Mouse (Mus musculus) mature B cell (primary cell): ENCODE data around the gene Pgm3.

Experiments
- in situ Hi-C: fragments of 300-500 bp; cut with MboI; formaldehyde crosslinking; loops from 2 replicates; pipeline ENCODE4 v1.14.3; 2019

Pgm3 gene

GRCm38 (mm10) chr9:86570261-86570890 lies 1.3 kb downstream of the Pgm3 start:
- in situ Hi-C loops, result no loop called here

- in situ Hi-C loops, result loop anchor here (10.0 kb wide), 1 partner anchor 105 kb away; the partner anchor contains the start of genes Dop1a and Ube2cbp
These were observed 2.2 kb downstream of the Pgm3 start for GRCm38 (mm10) chr9:86569314-86569910.

GRCm38 (mm10) chr9:86560543-86560942 lies 11.1 kb downstream of the Pgm3 start:
- in situ Hi-C loops, result loop anchor here (10.0 kb wide), 1 partner anchor 96 kb away; the partner anchor contains the start of genes Dop1a and Ube2cbp

GRCm38 (mm10) chr9:86554641-86555040 lies 17.0 kb downstream of the Pgm3 start:
- in situ Hi-C loops, result no loop called here

- in situ Hi-C loops, result no loop called here
These were observed 17.8 kb downstream of the Pgm3 start for GRCm38 (mm10) chr9:86553886-86554285.

- in situ Hi-C loops, result no loop called here
These were observed 20.9 kb downstream of the Pgm3 start for GRCm38 (mm10) chr9:86550717-86551116.

- in situ Hi-C loops, result no loop called here
These were observed 21.9 kb downstream of the Pgm3 start for GRCm38 (mm10) chr9:86549637-86550162.

- in situ Hi-C loops, result no loop called here
These were observed 27.1 kb downstream of the Pgm3 start for GRCm38 (mm10) chr9:86544559-86544958.

GRCm38 (mm10) chr9:86543451-86543850 lies 28.2 kb downstream of the Pgm3 start:
- in situ Hi-C loops, result no loop called here

GRCm38 (mm10) chr9:86534071-86534470 lies 37.6 kb downstream of the Pgm3 start:
- in situ Hi-C loops, result no loop called here

- in situ Hi-C loops, result no loop called here
These were observed 46.0 kb downstream of the Pgm3 start for GRCm38 (mm10) chr9:86525600-86525999.

- in situ Hi-C loops, result no loop called here
These were observed 49.3 kb downstream of the Pgm3 start for GRCm38 (mm10) chr9:86522335-86522734.

GRCm38 (mm10) chr9:86514798-86515197 lies 56.8 kb downstream of the Pgm3 start:
- in situ Hi-C loops, result no loop called here

- in situ Hi-C loops, result no loop called here
These were observed 57.3 kb downstream of the Pgm3 start for GRCm38 (mm10) chr9:86514390-86514789.

- in situ Hi-C loops, result no loop called here
These were observed 57.9 kb downstream of the Pgm3 start for GRCm38 (mm10) chr9:86513733-86514132.

GRCm38 (mm10) chr9:86507437-86507836 lies 64.2 kb downstream of the Pgm3 start:
- in situ Hi-C loops, result no loop called here
